Mouse (Mus musculus) c-Kit-negative CD71-positive TER-119-positive erythroid progenitor cells, embryonic 14.5 days (primary cell): ENCODE data around the gene Dgkb.

ENCODE experiments used
- DNase-seq: peaks from one replicate; pipeline ENCODE4 v3.0.0-alpha.2; 2013; ENCODE audit warnings: low read depth, low spot score

Gene Dgkb

DNA sequence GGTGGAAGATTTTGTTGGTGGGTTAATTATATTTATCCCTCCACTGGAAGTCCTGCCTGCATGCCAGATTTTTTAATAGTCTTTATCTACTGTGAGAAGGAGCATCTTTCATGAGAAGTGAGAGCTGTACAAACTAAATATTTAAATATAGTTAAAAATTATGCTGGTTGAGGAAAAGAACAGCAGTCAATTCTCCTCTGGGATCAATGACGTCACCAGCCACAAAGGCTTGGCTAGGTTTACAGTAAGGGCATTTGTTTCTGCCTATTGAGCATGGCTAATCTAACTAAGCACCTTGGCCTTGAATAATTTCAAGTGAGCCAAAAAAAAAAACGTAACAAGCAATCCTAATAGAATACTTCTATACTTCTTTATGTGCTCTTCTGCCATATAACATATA lies 554.1 kb downstream of the Dgkb start:
- DNase-seq = no peak

GRCm38 (mm10) chr12:38374159-38374558 lies 556.6 kb downstream of the Dgkb start:
- no peak for DNase-seq

DNA sequence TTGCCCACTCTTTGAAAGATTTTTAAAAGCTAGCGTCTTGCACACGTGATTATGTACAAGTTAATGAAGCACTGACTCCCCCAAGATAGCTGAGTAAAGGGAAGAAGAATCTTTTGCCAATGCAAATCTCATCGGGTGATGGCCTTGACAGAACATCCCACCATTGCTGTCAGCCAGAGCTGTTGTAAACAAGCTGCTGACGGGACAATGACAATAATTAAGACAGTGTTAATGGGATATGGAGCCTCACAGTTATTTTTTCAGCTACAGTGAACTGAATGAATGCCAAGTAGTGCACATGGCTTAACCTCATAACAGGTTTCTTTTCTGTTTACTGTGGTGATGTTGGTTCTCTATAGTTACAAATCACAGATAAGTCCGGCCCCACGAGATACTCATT lies 568.4 kb downstream of the Dgkb start:
- DNase-seq = no peak

DNA sequence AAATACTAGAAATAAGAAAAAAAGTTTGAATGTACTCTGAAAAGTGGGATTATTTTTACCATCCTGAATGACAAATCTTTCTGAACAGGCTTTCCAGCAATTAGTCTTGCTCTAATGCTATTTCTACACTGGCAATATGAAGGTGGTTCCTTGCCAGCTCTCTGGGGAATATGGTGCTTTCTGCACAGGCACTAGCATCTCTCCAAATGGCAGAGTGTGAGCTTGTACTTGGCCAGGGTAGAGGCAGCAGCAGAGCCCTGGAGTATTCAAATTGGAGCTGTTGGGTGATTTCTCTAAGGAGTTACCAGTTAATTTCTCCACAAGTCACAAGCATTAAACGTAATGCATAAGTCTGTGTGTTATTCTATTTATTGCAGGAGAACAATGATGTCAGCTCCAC lies 569.5 kb downstream of the Dgkb start:
- DNase-seq = no peak

- DNase-seq = no peak
Measured at GRCm38 (mm10) chr12:38387654-38388053, 570.1 kb downstream of the Dgkb start.

GRCm38 (mm10) chr12:38388243-38388642 lies 570.7 kb downstream of the Dgkb start:
- no peak for DNase-seq

- DNase-seq = no peak
Measured at GRCm38 (mm10) chr12:38397754-38398312, 580.3 kb downstream of the Dgkb start.

- no peak for DNase-seq
Measured at GRCm38 (mm10) chr12:38400089-38400488, 582.6 kb downstream of the Dgkb start.

DNA sequence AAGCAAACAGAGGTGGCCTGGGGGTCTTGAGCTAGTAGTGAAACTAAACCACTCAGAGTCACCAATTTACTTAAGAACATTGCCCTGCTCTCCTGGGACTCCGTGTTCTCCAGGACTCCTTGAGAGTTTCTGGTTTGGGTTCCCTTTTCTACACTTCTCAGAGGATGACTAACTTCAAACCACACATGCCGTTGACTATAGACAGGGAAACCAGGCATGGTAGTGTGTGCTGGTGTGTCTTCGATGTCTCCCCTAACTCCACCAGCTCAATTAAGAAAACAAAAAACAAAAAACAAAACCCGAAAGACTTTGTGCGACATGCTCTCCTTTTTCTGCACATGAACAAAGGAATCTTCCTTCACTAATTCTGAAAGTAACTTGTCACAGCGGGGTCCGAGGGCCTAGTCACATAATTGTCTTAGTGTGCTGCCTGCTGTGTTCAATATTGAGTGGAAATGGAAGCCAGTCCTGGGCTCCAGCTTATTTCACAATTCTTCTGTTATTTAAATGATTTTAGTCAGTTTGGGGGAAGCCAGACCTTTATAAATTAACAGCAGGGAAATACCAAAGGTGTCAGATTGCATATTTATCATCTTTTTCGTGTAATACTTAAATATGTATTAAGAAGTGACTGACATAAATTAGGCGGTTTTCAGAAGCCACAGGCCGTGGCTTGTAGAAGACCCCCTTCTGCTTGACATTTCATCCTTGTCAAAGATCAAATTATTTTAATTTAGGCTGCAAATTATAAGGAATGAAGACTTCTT lies 618.0 kb downstream of the Dgkb start:
- DNase-seq = no peak

DNA sequence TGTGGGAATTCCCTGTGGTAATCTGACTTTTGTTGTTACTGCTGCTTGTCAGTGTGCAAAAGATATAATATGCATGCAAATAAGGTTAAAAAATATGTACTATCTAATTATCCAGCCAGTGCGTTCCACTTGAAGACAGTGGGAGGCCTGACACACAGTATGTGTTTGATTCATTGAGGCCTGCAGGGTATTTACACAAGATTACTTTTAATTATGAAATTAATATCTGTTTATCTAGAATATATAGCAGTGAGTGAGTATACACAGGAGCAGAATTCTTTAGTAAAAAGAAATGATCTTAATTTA lies 618.6 kb downstream of the Dgkb start:
- DNase-seq = no peak

GRCm38 (mm10) chr12:38450323-38451087 lies 633.0 kb downstream of the Dgkb start:
- DNase-seq = no peak

GRCm38 (mm10) chr12:38451677-38452076 lies 634.2 kb downstream of the Dgkb start:
- no peak for DNase-seq

DNA sequence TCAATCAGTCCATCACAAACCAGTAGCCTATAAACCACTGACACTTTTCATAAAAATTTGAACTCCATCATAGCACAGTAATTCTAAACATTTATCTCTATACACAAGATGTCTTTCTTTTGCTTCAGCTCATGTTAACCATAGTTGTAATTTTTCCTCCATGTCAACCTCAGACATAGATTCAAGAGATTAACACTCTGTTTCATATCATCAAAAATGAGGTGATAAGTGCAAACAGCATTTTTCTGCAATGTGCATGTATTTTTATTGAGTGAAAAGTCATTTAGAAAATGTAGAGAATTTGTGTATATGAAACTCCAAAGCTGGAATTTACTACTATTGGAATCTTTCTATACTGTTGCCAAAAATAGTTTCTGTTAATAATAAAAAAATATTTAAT lies 650.7 kb downstream of the Dgkb start:
- no peak for DNase-seq

- DNase-seq = no peak
Measured at GRCm38 (mm10) chr12:38468605-38469004, 651.1 kb downstream of the Dgkb start.

- no peak for DNase-seq
Measured at GRCm38 (mm10) chr12:38497229-38497628, 679.7 kb downstream of the Dgkb start.

DNA sequence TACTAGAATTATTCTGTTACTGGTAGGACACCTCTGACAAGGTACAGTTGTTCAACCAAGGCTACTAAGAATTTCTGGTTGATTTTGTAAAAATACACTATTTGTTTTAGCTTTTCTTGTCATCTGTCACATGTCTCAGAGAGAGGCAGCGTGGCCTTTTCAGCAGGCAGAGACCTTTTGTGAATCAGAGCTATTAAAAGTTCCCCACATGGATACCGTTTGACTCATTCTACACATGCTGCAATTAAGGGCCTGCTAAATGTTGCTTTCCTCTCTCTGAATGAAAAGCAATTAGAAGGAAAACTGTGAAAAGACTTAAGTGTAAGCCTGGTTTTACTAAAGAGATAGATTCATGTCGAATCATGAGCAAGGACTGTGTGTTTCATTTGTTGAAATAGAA lies 683.4 kb downstream of the Dgkb start:
- no peak for DNase-seq

GRCm38 (mm10) chr12:38508195-38508594 lies 690.7 kb downstream of the Dgkb start:
- DNase-seq = no peak

DNA sequence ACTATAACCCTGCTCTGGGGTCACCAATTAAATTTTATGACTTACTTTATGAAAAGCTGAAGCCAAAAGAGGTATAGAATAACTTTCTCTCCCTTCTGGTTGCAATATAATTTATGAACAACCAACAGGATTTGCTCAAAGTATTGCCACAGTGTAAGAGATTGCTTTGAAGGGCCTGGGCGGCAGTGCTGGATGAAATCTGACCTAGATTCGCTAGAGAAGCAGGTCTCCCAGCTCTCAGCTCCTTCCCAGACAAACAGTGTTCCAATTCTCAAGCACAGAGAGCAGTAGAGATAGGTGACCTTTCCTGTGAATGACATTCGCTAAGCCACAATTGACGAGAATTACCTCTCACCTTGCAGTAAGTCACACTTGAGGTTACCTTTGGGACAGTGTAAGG lies 727.9 kb downstream of the Dgkb start:
- no peak for DNase-seq

DNA sequence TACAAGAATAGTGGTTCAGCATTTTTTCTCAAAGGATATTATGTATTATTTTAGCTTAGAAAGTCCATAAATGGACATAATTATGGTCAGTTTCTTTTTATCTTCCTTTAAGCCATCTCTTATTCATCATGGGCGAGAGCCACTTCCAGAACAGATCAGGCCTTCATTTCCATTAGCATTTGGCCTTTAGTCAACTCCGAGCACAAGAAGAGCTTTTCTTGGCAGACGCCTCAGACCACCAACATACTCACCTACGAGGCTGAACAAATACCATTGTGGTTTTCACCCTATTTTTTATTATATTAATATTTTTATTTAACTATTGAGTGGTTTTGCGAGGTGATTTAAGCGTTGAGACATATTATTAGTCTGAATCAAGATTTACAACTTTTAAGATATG lies 759.6 kb downstream of the Dgkb start:
- no peak for DNase-seq

DNA sequence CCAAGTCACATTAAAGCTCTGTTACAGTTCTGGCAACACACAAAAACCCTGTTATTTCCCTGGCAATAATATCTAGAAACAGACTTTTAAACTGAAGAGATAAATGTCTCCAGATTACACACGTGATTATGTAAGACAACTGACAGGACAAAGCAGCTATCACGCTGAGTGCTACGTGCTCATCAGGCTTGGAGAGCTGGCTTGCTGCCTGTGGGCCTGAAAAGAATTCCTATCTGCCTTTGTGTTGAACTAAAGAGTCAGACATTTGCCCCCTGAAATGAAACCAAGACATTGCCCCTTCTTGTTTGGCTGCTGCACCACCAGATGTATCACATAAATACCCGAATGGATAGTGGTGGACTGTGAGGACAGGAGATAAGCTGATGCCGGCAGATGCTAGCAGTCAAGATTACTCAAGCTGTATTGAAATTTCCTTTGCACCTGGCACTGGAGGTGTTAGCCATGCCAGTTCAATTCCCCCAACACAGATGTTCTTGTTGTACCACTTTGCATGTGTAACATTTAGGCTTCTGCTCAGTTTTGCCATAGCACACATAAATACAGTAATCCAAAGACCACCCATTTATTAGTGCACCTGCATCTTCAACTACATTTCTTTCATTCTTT lies 761.8 kb downstream of the Dgkb start:
- no peak for DNase-seq

GRCm38 (mm10) chr12:38586368-38586865 lies 768.9 kb downstream of the Dgkb start:
- no peak for DNase-seq

DNA sequence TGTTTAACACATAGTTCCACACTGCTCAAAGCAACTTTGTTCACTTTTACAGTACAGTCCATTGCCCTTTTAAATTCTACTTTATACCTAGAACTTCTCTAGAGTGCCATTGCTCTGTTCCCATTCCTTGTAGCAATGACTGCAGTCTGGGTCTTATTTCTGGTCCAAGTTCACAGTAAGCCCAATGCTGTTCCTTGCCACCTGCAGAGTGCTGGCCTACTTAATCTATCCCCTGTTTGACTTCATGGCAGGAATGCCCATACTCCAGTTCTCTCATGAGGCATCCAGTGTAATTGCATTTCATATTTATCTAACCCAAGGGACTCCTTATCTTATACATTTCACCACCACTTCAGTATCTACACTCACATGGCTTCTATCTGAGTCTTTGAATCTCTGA lies 772.4 kb downstream of the Dgkb start:
- DNase-seq = no peak
